Mouse (Mus musculus) ES-Bruce4 (cell line): ENCODE results near the gene Sohlh2. TPM values are rescaled to one million over a fixed set of nuclear protein-coding genes. Genes with fewer than 3 reads are reported as not detected.

Experiments
- H3K27ac ChIP-seq: 2 replicates; pipeline ENCODE4 v1.5.1; 2012; ENCODE audit warnings: low read length, inconsistent platforms; ENCODE audit not compliant: insufficient read depth
- H3K27me3 ChIP-seq: 2 replicates; pipeline ENCODE4 v1.6.1; 2012; ENCODE audit warnings: mild to moderate bottlenecking, low read length, inconsistent platforms; ENCODE audit not compliant: control insufficient read depth, poor library complexity, insufficient read depth, severe bottlenecking
- H3K36me3 ChIP-seq: 2 replicates; pipeline ENCODE4 v1.6.1; 2012; ENCODE audit warnings: inconsistent platforms, mild to moderate bottlenecking, low read length, moderate library complexity; ENCODE audit not compliant: control insufficient read depth, poor library complexity, insufficient read depth, severe bottlenecking
- H3K4me1 ChIP-seq: one replicate; pipeline ENCODE4 v1.8.1; 2011; ENCODE audit warnings: low read length; ENCODE audit not compliant: control insufficient read depth, insufficient read depth
- H3K4me3 ChIP-seq: 2 replicates; pipeline ENCODE4 v1.5.1; 2011; ENCODE audit warnings: low read depth, mild to moderate bottlenecking, low read length
- H3K9ac ChIP-seq: 2 replicates; pipeline ENCODE4 v1.6.1; 2012; ENCODE audit warnings: low read depth, mild to moderate bottlenecking, inconsistent platforms; ENCODE audit not compliant: poor library complexity, severe bottlenecking
- H3K9me3 ChIP-seq: replicated peaks from 2 replicates; pipeline ENCODE4 v1.6.1; 2012; ENCODE audit warnings: mild to moderate bottlenecking, low read length, inconsistent platforms; ENCODE audit not compliant: control insufficient read depth, poor library complexity, insufficient read depth, severe bottlenecking
- CTCF ChIP-seq: IDR thresholded peaks from one replicate; pipeline ENCODE4 v1.8.1; 2011; ENCODE audit warnings: low read depth, low read length
- EP300 ChIP-seq: IDR thresholded peaks from 2 replicates; pipeline ENCODE4 v1.6.1; 2011; ENCODE audit warnings: low read depth, low read length; ENCODE audit not compliant: insufficient read depth
- POLR2A ChIP-seq: IDR thresholded peaks from one replicate; pipeline ENCODE4 v1.8.1; 2011; ENCODE audit warnings: low read length; ENCODE audit not compliant: insufficient read depth
- polyA plus RNA-seq: library from polyadenylated mRNA; stranded (reverse); fragments of >200 nt; gene quantifications from 2 replicates; pipeline ENCODE4 v1.2.4, GENCODE M21; 2011; ENCODE audit warnings: low read depth; ENCODE audit not compliant: missing spikeins, insufficient read depth, insufficient read length

The Sohlh2 gene
- polyA plus RNA-seq, 1 experiment: 3.8 TPM

GRCm38 (mm10) chr3:55241730-55242421 is 60.0 kb downstream of the Sohlh2 start, which contains the start of gene Dclk1:
Dclk1 (plus strand) TSS chr3:55242364.
- H3K36me3 ChIP-seq: no peaks in the 10 kb centered on the region
- H3K4me1 ChIP-seq: no peaks in the 10 kb centered on the region
- no peaks in the 10 kb centered on the region for H3K9me3 ChIP-seq
- TF ChIP-seq EP300: no peak
- TF ChIP-seq POLR2A: no peak
- TF ChIP-seq CTCF: no peak
- H3K27me3 ChIP-seq: peaks cover 3% of the 10 kb centered on the region; the same call in 1 of the 2 replicates
- H3K9ac ChIP-seq: no peak within 1 kb of the TSS
- H3K27ac ChIP-seq: no peak within 1 kb of the TSS
- peak within 1 kb of the TSS; percentile 56 for H3K4me3 ChIP-seq

- H3K27me3 ChIP-seq: peaks cover 3% of the 10 kb centered on the region; the same call in 1 of the 2 replicates
- no peaks in the 10 kb centered on the region for H3K36me3 ChIP-seq
- H3K9ac ChIP-seq: no peak overlapping the region
- H3K27ac ChIP-seq: no peak overlapping the region
- peak overlapping the region; percentile 56 for H3K4me3 ChIP-seq
- TF ChIP-seq POLR2A (no peak), CTCF (no peak), EP300 (no peak)
- no peaks in the 10 kb centered on the region for H3K4me1 ChIP-seq
- no peaks in the 10 kb centered on the region for H3K9me3 ChIP-seq
Measured at GRCm38 (mm10) chr3:55242422-55243055, 60.7 kb downstream of the Sohlh2 start.

- Histone ChIP-seq H3K9me3 (no peaks in the 10 kb centered on the region), H3K36me3 (no peaks in the 10 kb centered on the region), H3K4me3 (peak overlapping the region; percentile 56), H3K4me1 (no peaks in the 10 kb centered on the region), H3K9ac (no peak overlapping the region), H3K27ac (no peak overlapping the region), H3K27me3 (peaks cover 3% of the 10 kb centered on the region; the same call in 1 of the 2 replicates)
- no peak for TF ChIP-seq EP300
- TF ChIP-seq CTCF: no peak
- no peak for TF ChIP-seq POLR2A
Measured at GRCm38 (mm10) chr3:55243056-55243471, 61.2 kb downstream of the Sohlh2 start.

- Histone ChIP-seq H3K9ac (no peak overlapping the region), H3K27ac (no peak overlapping the region), H3K4me3 (no peak overlapping the region), H3K27me3 (peaks cover 3% of the 10 kb centered on the region; the same call in 1 of the 2 replicates), H3K9me3 (no peaks in the 10 kb centered on the region), H3K4me1 (no peaks in the 10 kb centered on the region), H3K36me3 (no peaks in the 10 kb centered on the region)
- TF ChIP-seq EP300: no peak
- TF ChIP-seq POLR2A: no peak
- no peak for TF ChIP-seq CTCF
Measured at GRCm38 (mm10) chr3:55244087-55244486, 62.3 kb downstream of the Sohlh2 start.

GRCm38 (mm10) chr3:55246618-55247272 is 64.9 kb downstream of the Sohlh2 start:
- Histone ChIP-seq H3K4me3 (no peak overlapping the region), H3K9ac (no peak overlapping the region), H3K36me3 (no peaks in the 10 kb centered on the region), H3K27me3 (0 out of 2 replicates have a peak, but pooled peaks cover 2% of the 10 kb centered on the region), H3K4me1 (no peaks in the 10 kb centered on the region), H3K9me3 (no peaks in the 10 kb centered on the region), H3K27ac (no peak overlapping the region)
- TF ChIP-seq EP300: no peak
- TF ChIP-seq POLR2A: no peak
- TF ChIP-seq CTCF: no peak

- no peaks in the 10 kb centered on the region for H3K36me3 ChIP-seq
- no peak overlapping the region for H3K4me3 ChIP-seq
- H3K4me1 ChIP-seq: no peaks in the 10 kb centered on the region
- 0 out of 2 replicates have a peak, but pooled peaks cover 2% of the 10 kb centered on the region for H3K27me3 ChIP-seq
- no peak overlapping the region for H3K9ac ChIP-seq
- no peaks in the 10 kb centered on the region for H3K9me3 ChIP-seq
- no peak for TF ChIP-seq EP300
- TF ChIP-seq POLR2A: no peak
- TF ChIP-seq CTCF: no peak
- no peak overlapping the region for H3K27ac ChIP-seq
Measured at GRCm38 (mm10) chr3:55248048-55248447, 66.2 kb downstream of the Sohlh2 start.
